Mouse (Mus musculus) liver, adult (tissue): ENCODE data around the gene Plxnb1.

ENCODE experiments used
- GATA4 ChIP-seq: IDR thresholded peaks from 2 replicates; pipeline ENCODE4 v1.6.1; 2014; ENCODE audit warnings: mild to moderate bottlenecking, low read length; ENCODE audit not compliant: insufficient replicate concordance

The Plxnb1 gene

DNA sequence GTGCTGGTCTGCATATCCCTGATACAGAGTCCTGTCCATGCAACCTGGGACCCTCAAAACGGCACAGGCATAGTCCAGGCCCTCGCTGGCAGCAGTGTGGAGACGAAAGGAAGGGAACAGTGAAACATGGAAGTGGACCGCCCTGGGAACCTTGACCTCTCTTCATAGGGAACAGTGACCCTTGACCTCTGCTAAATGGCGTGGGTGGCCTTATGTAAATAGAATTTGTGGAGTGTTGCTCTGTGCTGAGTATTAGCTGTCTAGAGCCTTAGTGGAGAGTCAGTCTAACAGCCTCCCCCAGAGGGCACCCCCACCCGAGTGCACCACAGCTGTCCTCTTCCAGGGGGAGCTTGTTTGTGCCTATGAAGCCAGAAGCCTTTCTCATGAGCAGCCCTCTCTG is 2.4 kb upstream of the Plxnb1 start:
- no peak for TF ChIP-seq GATA4

DNA sequence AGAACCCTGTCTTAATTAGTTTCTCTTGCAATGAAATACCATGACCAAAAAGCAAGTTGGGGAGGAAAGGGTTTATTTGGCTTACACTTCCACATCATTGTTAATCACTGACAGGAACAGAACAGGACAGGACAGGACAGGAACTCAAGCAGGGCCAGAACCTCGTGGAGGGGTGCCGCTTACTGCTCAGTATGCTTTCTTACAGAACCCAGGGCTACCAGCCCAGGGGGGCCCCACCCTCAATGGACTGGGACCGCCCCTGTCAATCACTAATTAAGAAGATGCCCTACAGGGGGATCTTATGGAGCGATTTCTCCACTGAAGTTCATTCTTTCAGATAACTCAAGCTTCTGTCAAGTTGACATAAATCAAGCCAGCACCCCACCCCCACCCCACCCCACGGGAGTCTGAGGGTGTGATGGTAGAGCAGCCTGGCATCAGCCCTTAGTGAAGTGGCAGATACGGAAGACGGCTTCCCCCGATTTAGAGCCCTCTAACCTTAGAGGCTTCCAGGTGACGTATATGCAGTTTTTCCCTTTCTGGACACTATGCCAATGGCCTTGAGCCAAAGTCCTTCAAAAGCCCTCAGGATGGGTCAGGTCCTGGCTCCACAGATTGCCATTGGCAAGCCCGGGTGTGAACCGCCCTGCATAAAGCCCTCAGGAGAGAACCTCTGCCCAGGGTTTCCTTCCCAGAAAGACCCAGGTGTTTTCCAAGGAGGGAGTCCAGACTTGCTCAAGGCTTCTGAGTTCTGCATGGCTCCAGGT is 1.2 kb upstream of the Plxnb1 start:
- no peak for TF ChIP-seq GATA4

GRCm38 (mm10) chr9:109094553-109095136 is 544 bp upstream of the Plxnb1 start:
- no peak for TF ChIP-seq GATA4

DNA sequence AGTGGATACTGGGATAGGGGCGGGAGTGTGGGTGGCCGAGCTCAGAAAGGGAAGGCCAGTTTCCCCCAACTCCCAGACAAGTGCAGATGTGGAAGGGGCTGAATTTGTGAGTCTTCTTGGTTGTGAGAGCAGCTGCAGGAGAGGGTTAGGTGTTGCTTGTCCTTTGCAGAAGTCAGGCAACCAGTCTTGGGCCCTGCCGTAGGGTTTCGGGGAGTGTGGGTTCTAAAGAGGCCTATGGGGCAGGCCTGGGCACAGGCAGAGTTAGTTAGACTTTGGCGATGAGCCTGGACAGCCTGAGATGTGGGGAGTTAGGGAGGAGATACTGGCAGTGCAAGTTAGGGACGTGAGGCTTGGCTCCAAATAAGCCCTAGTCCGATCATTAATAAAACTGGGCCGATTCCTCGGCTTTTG is 1.1 kb downstream of the Plxnb1 start:
- TF ChIP-seq GATA4, result no peak

- TF ChIP-seq GATA4, result no peak
Observed at GRCm38 (mm10) chr9:109096856-109097255, 1.7 kb downstream of the Plxnb1 start.

- no peak for TF ChIP-seq GATA4
Observed at GRCm38 (mm10) chr9:109097291-109097690, 2.1 kb downstream of the Plxnb1 start.

GRCm38 (mm10) chr9:109097831-109098230 is 2.6 kb downstream of the Plxnb1 start:
- no peak for TF ChIP-seq GATA4

- TF ChIP-seq GATA4, result no peak
Observed at GRCm38 (mm10) chr9:109098366-109098765, 3.2 kb downstream of the Plxnb1 start.

- TF ChIP-seq GATA4, result no peak
Observed at GRCm38 (mm10) chr9:109098969-109099368, 3.8 kb downstream of the Plxnb1 start.

- no peak for TF ChIP-seq GATA4
Observed at GRCm38 (mm10) chr9:109100307-109100928, 5.2 kb downstream of the Plxnb1 start.

DNA sequence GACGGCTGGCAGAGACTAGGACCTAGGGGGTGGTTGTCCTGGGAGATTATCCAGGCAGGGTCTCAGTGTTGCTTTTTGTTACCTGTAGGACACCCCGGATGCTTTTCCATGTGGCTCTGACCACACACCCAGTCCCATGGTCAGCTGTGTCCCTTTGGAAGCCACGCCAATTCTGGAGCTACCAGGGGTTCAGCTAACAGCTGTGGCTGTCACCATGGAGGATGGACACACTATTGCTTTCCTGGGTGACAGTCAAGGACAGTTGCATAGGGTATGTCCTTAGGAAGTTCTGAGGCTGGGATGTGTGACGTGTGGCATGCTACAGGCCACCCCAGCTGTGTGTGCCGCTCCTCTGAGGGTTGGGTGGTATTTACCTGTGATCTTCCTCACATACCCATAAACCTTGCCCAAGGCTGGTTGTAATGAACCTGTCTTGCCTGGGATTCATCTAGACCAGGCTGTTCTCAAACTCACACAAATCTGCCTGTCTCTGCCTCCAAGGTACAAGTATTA is 6.8 kb downstream of the Plxnb1 start:
- no peak for TF ChIP-seq GATA4

GRCm38 (mm10) chr9:109102541-109102940 is 7.4 kb downstream of the Plxnb1 start:
- no peak for TF ChIP-seq GATA4

GRCm38 (mm10) chr9:109103250-109103649 is 8.1 kb downstream of the Plxnb1 start:
- no peak for TF ChIP-seq GATA4

DNA sequence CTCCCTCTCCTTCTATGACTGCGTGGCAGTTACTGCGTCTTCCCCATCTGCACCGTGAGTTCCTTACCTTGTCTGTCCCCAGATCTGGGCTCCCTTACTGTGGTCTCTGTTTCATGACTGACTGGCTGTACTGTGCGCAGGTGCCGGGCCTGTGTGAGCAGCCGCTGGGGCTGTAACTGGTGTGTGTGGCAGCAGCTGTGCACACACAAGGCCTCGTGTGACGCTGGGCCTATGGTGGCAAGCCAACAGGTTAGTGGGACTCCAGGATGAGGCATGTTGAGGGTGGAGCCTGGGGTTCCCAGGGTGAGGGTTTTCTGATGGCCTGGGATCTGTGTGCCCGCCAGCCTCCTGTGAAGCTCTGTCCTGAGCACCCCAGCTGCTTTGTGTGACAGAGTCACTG is 8.9 kb downstream of the Plxnb1 start:
- no peak for TF ChIP-seq GATA4

- no peak for TF ChIP-seq GATA4
Observed at GRCm38 (mm10) chr9:109105011-109105410, 9.8 kb downstream of the Plxnb1 start.

- no peak for TF ChIP-seq GATA4
Observed at GRCm38 (mm10) chr9:109105648-109106047, 10.5 kb downstream of the Plxnb1 start.

- no peak for TF ChIP-seq GATA4
Observed at GRCm38 (mm10) chr9:109107341-109107740, 12.2 kb downstream of the Plxnb1 start.

GRCm38 (mm10) chr9:109110240-109110639 is 15.1 kb downstream of the Plxnb1 start:
- TF ChIP-seq GATA4, result no peak
